Mouse (Mus musculus): Measurements from ENCODE around the gene Haao. TPM values are rescaled to one million over a fixed set of nuclear protein-coding genes. Genes with fewer than 3 reads are reported as not detected.
"Not testable (repeated sequence)": the region's sequence is repeated elsewhere in the genome, so short reads cannot be mapped to it uniquely, and the experiment has no call there.

The Haao gene
- polyA plus RNA-seq, 1 experiment from 2014 or later, result not detected

- no peaks in the 10 kb centered on the region for H3K9me3 ChIP-seq
- H3K27me3 ChIP-seq (replicated peaks; ENCODE audit: low read depth, poor library complexity, severe bottlenecking), result peaks cover 27% of the 10 kb centered on the region
- peaks cover 12% of the 10 kb centered on the region for H3K4me1 ChIP-seq
- H3K36me3 ChIP-seq (replicated peaks), result no peaks in the 10 kb centered on the region
- WGBS, result under 1% methylated on average over 62 of the region's 62 CpGs
- peak overlapping the region; percentile 94 for H3K27ac ChIP-seq (replicated peaks)
- peak overlapping the region; percentile 82 for H3K4me3 ChIP-seq
- DNase-seq (ENCODE audit: low spot score), result peak; percentile 98
Measured at GRCm38 (mm10) chr17:83861444-83862133, 13.8 kb upstream of the Haao start.

GRCm38 (mm10) chr17:83860968-83861367 lies 13.2 kb upstream of the Haao start:
- Histone ChIP-seq H3K4me1 (peaks cover 12% of the 10 kb centered on the region), H3K4me3 (peak overlapping the region; percentile 82), H3K27me3 (replicated peaks; ENCODE audit: low read depth, poor library complexity, severe bottlenecking) (peaks cover 27% of the 10 kb centered on the region)
- H3K9me3 ChIP-seq; DNase-seq (ENCODE audit: low spot score); H3K27ac ChIP-seq (replicated peaks); H3K36me3 ChIP-seq (replicated peaks): not testable (repeated sequence)
- WGBS, result 65% methylated on average over 8 of the region's 8 CpGs

- WGBS, result 88% methylated on average over 7 of the region's 7 CpGs
- Histone ChIP-seq H3K9me3 (no peaks in the 10 kb centered on the region), H3K4me1 (peaks cover 10% of the 10 kb centered on the region), H3K27me3 (replicated peaks; ENCODE audit: low read depth, poor library complexity, severe bottlenecking) (peaks cover 27% of the 10 kb centered on the region), H3K27ac (replicated peaks) (no peak overlapping the region), H3K4me3 (no peak overlapping the region), H3K36me3 (replicated peaks) (no peaks in the 10 kb centered on the region)
- no peak for DNase-seq (ENCODE audit: low spot score)
Measured at GRCm38 (mm10) chr17:83860224-83860623, 12.5 kb upstream of the Haao start.

GRCm38 (mm10) chr17:83859639-83860038 lies 11.9 kb upstream of the Haao start:
- H3K27ac ChIP-seq (replicated peaks), result no peak overlapping the region

GRCm38 (mm10) chr17:83858413-83858812 lies 10.7 kb upstream of the Haao start:
- DNase-seq (ENCODE audit: low spot score), result no peak
- no peak overlapping the region for H3K4me3 ChIP-seq
- no peaks in the 10 kb centered on the region for H3K9me3 ChIP-seq
- H3K4me1 ChIP-seq, result peaks cover 17% of the 10 kb centered on the region
- 89% methylated on average over 7 of the region's 7 CpGs for WGBS
- H3K27ac ChIP-seq (replicated peaks), result no peak overlapping the region
- no peaks in the 10 kb centered on the region for H3K36me3 ChIP-seq (replicated peaks)
- peaks cover 13% of the 10 kb centered on the region for H3K27me3 ChIP-seq (replicated peaks; ENCODE audit: low read depth, poor library complexity, severe bottlenecking)

More at GRCm38 (mm10) chr17:83859639-83860038, 11.9 kb upstream of the Haao start:
- H3K36me3 ChIP-seq (replicated peaks), result no peaks in the 10 kb centered on the region
- H3K4me3 ChIP-seq, result no peak overlapping the region
- WGBS, result 92% methylated on average over 4 of the region's 4 CpGs
- no peak for DNase-seq (ENCODE audit: low spot score)
- H3K4me1 ChIP-seq, result peaks cover 10% of the 10 kb centered on the region
- peaks cover 23% of the 10 kb centered on the region for H3K27me3 ChIP-seq (replicated peaks; ENCODE audit: low read depth, poor library complexity, severe bottlenecking)
- no peaks in the 10 kb centered on the region for H3K9me3 ChIP-seq

GRCm38 (mm10) chr17:83854284-83854918 lies 6.6 kb upstream of the Haao start:
- 45% methylated on average over 12 of the region's 12 CpGs for WGBS
- no peaks in the 10 kb centered on the region for H3K9me3 ChIP-seq
- no peak overlapping the region for H3K4me3 ChIP-seq

GRCm38 (mm10) chr17:83853831-83854230 lies 6.1 kb upstream of the Haao start:
- Histone ChIP-seq H3K36me3 (replicated peaks) (no peaks in the 10 kb centered on the region), H3K9me3 (no peaks in the 10 kb centered on the region), H3K27me3 (replicated peaks; ENCODE audit: low read depth, poor library complexity, severe bottlenecking) (0 out of 2 replicates have a peak, but pooled peaks cover 4% of the 10 kb centered on the region), H3K27ac (replicated peaks) (no peak overlapping the region), H3K4me3 (no peak overlapping the region), H3K4me1 (peaks cover 22% of the 10 kb centered on the region)
- no peak for DNase-seq (ENCODE audit: low spot score)
- 51% methylated on average over 3 of the region's 3 CpGs for WGBS

More at GRCm38 (mm10) chr17:83854284-83854918, 6.6 kb upstream of the Haao start:
- Histone ChIP-seq H3K4me1 (peaks cover 16% of the 10 kb centered on the region), H3K27ac (replicated peaks) (no peak overlapping the region), H3K36me3 (replicated peaks) (no peaks in the 10 kb centered on the region), H3K27me3 (replicated peaks; ENCODE audit: low read depth, poor library complexity, severe bottlenecking) (0 out of 2 replicates have a peak, but pooled peaks cover 4% of the 10 kb centered on the region)
- peak; percentile 49 for DNase-seq (ENCODE audit: low spot score)

GRCm38 (mm10) chr17:83850864-83851263 lies 3.1 kb upstream of the Haao start:
- whole genome bisulfite sequencing, result 83% methylated on average over 5 of the region's 5 CpGs
- H3K27ac ChIP-seq (replicated peaks), result no peak overlapping the region
- no peak for DNase-seq (ENCODE audit: low spot score)
- no peaks in the 10 kb centered on the region for H3K36me3 ChIP-seq (replicated peaks)
- H3K9me3 ChIP-seq, result no peaks in the 10 kb centered on the region
- H3K27me3 ChIP-seq (replicated peaks; ENCODE audit: low read depth, poor library complexity, severe bottlenecking), result no peaks in the 10 kb centered on the region
- peaks cover 30% of the 10 kb centered on the region for H3K4me1 ChIP-seq
- no peak overlapping the region for H3K4me3 ChIP-seq

GRCm38 (mm10) chr17:83850458-83850857 lies 2.7 kb upstream of the Haao start:
- 15% methylated on average over 9 of the region's 9 CpGs for WGBS
- Histone ChIP-seq H3K36me3 (replicated peaks) (no peaks in the 10 kb centered on the region), H3K4me3 (peak overlapping the region; percentile 35; the same call in 1 of the 2 replicates), H3K9me3 (no peaks in the 10 kb centered on the region), H3K27ac (replicated peaks) (no peak overlapping the region), H3K27me3 (replicated peaks; ENCODE audit: low read depth, poor library complexity, severe bottlenecking) (no peaks in the 10 kb centered on the region), H3K4me1 (peaks cover 30% of the 10 kb centered on the region)
- peak; percentile 89 for DNase-seq (ENCODE audit: low spot score)

GRCm38 (mm10) chr17:83849717-83850116 lies 2.0 kb upstream of the Haao start:
- no peak for DNase-seq (ENCODE audit: low spot score)
- Histone ChIP-seq H3K27ac (replicated peaks) (no peak overlapping the region), H3K4me1 (peaks cover 30% of the 10 kb centered on the region), H3K36me3 (replicated peaks) (no peaks in the 10 kb centered on the region), H3K4me3 (no peak overlapping the region), H3K27me3 (replicated peaks; ENCODE audit: low read depth, poor library complexity, severe bottlenecking) (no peaks in the 10 kb centered on the region), H3K9me3 (no peaks in the 10 kb centered on the region)
- WGBS, result 76% methylated on average over 5 of the region's 5 CpGs

- H3K36me3 ChIP-seq (replicated peaks), result no peaks in the 10 kb centered on the region
- H3K27ac ChIP-seq (replicated peaks), result no peak overlapping the region
- no peak overlapping the region for H3K4me3 ChIP-seq
- DNase-seq (ENCODE audit: low spot score), result no peak
- 67% methylated on average over 12 of the region's 12 CpGs for WGBS
- no peaks in the 10 kb centered on the region for H3K9me3 ChIP-seq
- peaks cover 25% of the 10 kb centered on the region for H3K4me1 ChIP-seq
- no peaks in the 10 kb centered on the region for H3K27me3 ChIP-seq (replicated peaks; ENCODE audit: low read depth, poor library complexity, severe bottlenecking)
Measured at GRCm38 (mm10) chr17:83849081-83849675, 1.4 kb upstream of the Haao start.

GRCm38 (mm10) chr17:83848482-83848881 lies 719 bp upstream of the Haao start:
- Histone ChIP-seq H3K27ac (replicated peaks) (no peak overlapping the region), H3K27me3 (replicated peaks; ENCODE audit: low read depth, poor library complexity, severe bottlenecking) (no peaks in the 10 kb centered on the region), H3K4me3 (no peak overlapping the region), H3K36me3 (replicated peaks) (no peaks in the 10 kb centered on the region), H3K4me1 (peaks cover 26% of the 10 kb centered on the region), H3K9me3 (no peaks in the 10 kb centered on the region)
- WGBS, result 75% methylated on average over 4 of the region's 4 CpGs
- DNase-seq (ENCODE audit: low spot score), result no peak

GRCm38 (mm10) chr17:83847100-83847499 lies 663 bp downstream of the Haao start:
- H3K4me1 ChIP-seq, result peaks cover 26% of the 10 kb centered on the region
- H3K9me3 ChIP-seq, result no peaks in the 10 kb centered on the region
- no peaks in the 10 kb centered on the region for H3K36me3 ChIP-seq (replicated peaks)
- no peaks in the 10 kb centered on the region for H3K27me3 ChIP-seq (replicated peaks; ENCODE audit: low read depth, poor library complexity, severe bottlenecking)
- H3K4me3 ChIP-seq, result no peak overlapping the region
- 90% methylated on average over 6 of the region's 6 CpGs for WGBS
- no peak overlapping the region for H3K27ac ChIP-seq (replicated peaks)
- DNase-seq (ENCODE audit: low spot score), result no peak

All from embryonic facial prominence, embryonic 10.5 days (tissue).